Mouse (Mus musculus): ENCODE measurements around the gene Zfp423.

DNA sequence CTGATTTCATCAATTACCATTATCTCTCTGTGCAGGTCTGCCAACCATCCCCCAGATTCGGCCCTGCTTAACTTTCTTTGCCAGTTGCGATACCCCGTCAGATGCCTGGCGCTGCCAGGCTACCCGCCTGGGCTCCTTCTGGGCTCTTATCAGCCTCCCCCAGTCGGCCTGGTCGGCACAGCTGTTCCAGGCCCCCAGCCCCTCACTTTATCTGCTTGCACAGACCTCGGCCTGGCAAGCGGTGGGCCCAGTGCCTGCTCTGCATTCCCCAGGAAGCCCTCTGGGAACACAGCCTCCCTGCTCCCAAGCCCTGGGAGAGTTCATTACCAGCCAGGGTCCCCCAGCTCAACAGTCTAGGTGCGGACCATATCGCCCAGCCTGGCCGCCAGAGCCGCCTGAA lies 126.1 kb downstream of the Zfp423 start:
- TF ChIP-seq CTCF (IDR thresholded peaks at IDR 0.05; ENCODE audit: borderline replicate concordance, control insufficient read depth, extremely low read depth, insufficient read depth, low read length, poor library complexity) (no peak), POLR2A (IDR thresholded peaks at IDR 0.05; ENCODE audit: control insufficient read depth, extremely low read depth, insufficient read depth, low read length, poor library complexity) (no peak)
